In the genomic region with DNA sequence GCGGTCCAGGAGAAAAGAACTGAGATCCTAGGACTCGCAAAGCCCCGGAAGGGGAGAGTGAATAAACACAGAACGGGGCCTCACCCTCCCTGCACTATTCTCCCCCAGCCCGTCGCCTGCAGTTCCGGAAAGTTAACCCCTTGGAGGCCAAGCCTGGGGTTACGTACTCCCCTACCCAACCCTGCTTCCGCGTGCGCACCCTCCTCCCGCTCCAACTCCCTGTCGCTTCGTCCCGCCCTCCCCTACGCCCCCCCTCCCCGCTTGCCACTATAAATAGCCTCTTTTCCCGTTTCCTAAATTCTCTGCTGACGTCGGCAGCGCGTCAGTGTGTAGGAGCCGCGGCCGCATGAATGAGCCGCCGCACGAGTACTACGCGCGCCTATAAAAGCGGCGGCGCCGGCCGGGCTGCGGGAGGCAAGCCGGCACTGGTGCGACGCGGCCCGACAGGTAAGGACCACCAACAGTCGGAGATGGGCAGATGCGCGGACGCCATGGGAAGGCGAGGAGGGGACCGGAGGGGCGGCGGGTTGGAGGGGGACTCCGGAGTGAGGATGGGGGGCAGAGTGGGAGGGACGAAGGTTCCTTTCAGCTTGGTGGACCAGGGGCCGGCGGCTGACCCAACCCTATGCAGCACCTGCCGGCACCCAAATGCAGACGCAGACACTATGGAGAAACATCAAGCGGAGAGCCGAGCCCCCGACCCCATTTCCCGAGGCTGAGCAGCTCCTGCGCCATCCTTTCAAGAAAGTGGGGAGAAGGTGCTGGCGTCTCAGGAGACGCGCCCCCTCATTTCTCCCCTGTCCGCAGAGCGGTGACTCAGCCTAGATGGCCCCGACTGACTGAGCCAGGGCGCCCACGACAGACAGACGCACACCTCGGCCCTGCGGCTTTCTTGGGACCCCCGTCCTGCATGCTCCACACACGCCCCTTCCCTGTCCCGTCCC, we compare ENCODE assay signal across 8 mouse cellular contexts. TPM values are rescaled to one million over a fixed set of nuclear protein-coding genes. Genes with fewer than 3 reads are reported as not detected.
DNase-seq lines count a peak whose midpoint lies in the region; ATAC-seq and TF ChIP-seq lines count a peak whose summit lies in the region.

No protein-coding gene starts in this region.

- TF ChIP-seq EP300 in MEL (IDR thresholded peaks at IDR 0.05; ENCODE audit: low read depth in 1 of 2, low read length in 2 of 2): 0 out of 4 replicates have a peak, but pooled peaks of 1 of the 2 experiments have one; percentile 33
- no peak for TF ChIP-seq EP300 in liver, embryonic 14.5 days (IDR thresholded peaks at IDR 0.05; ENCODE audit: low read depth)

- peak overlapping the region; percentile 73 for H3K4me3 ChIP-seq in kidney, embryonic 15.5 days (replicated peaks)
- peak overlapping the region; percentile 70 to 81 for H3K4me3 ChIP-seq in MEL (ENCODE audit: control insufficient read depth in 1 of 2, insufficient read depth in 1 of 2, low read depth in 2 of 2, low read length in 2 of 2)
- H3K4me3 ChIP-seq in liver, embryonic 14.5 days (ENCODE audit: insufficient read depth in 1 of 2, low read depth in 2 of 2, low read length in 2 of 2): peak overlapping the region; percentile 20 to 66

- H3K9ac ChIP-seq in kidney, embryonic 15.5 days: 0 out of 2 replicates have a peak overlapping the region, but pooled peaks have one; percentile 27
- H3K9ac ChIP-seq in MEL (ENCODE audit: control insufficient read depth, low read depth, low read length, poor library complexity, severe bottlenecking): peak overlapping the region; percentile 85
- no peak overlapping the region for H3K9ac ChIP-seq in liver, embryonic 14.5 days (replicated peaks)

- no peak for TF ChIP-seq CTCF in MEL (IDR thresholded peaks at IDR 0.05 in 2 of 3, conservative IDR thresholded peaks at IDR 0.05 in 1 of 3; ENCODE audit: control insufficient read depth in 1 of 3, insufficient read depth in 1 of 3, low read depth in 2 of 3, low read length in 3 of 3, poor library complexity in 1 of 3, severe bottlenecking in 1 of 3)
- TF ChIP-seq CTCF in liver, embryonic 14.5 days (IDR thresholded peaks at IDR 0.05; ENCODE audit: low read depth): no peak

- no peak for ATAC-seq in kidney, embryonic 15.5 days (replicated peaks; ENCODE audit: low FRiP score)
- ATAC-seq in liver, embryonic 14.5 days (ENCODE audit: insufficient read depth): peak; percentile 6; the same call in 1 of the 2 replicates

- no peaks in the 10 kb centered on the region for H3K9me3 ChIP-seq in kidney, embryonic 15.5 days (replicated peaks)
- H3K9me3 ChIP-seq in MEL (replicated peaks; ENCODE audit: insufficient read depth, low read length): no peaks in the 10 kb centered on the region
- H3K9me3 ChIP-seq in liver, embryonic 14.5 days (ENCODE audit: control insufficient read depth, low read length): no peaks in the 10 kb centered on the region

- TF ChIP-seq RAD21 in MEL (IDR thresholded peaks at IDR 0.05; ENCODE audit: low read depth, low read length): no peak

- no peak for DNase-seq in kidney, adult 8-10 months
- DNase-seq in MEL (ENCODE audit: low read depth, low spot score) (peak; percentile 91), adipocyte (ENCODE audit: low spot score) (no peak)
- peak; percentile 66 for DNase-seq in cerebellum, adult 9-11 months
- peak; percentile 45 for DNase-seq in heart, postnatal 4 days
- no peak for DNase-seq in liver, embryonic 14.5 days (ENCODE audit: low read depth in 3 of 3, low spot score in 3 of 3)
- DNase-seq in right cerebral cortex, postnatal 25 days: peak; percentile 82

- TF ChIP-seq POLR2A in MEL (IDR thresholded peaks at IDR 0.05; ENCODE audit: control insufficient read depth in 1 of 2, insufficient read depth in 1 of 2, low read depth in 1 of 2, low read length in 2 of 2, poor library complexity in 1 of 2): peak; percentile 16 to 52; a peak in 2 of 4 replicates

- H3K4me1 ChIP-seq in kidney, embryonic 15.5 days: peaks cover 67% of the 10 kb centered on the region
- peaks cover 0 to 15% of the 10 kb centered on the region in 2 experiments; a peak in 3 of 4 replicates for H3K4me1 ChIP-seq in MEL (ENCODE audit: control insufficient read depth in 1 of 2, insufficient read depth in 2 of 2, low read length in 2 of 2)
- H3K4me1 ChIP-seq in liver, embryonic 14.5 days (replicated peaks; ENCODE audit: control insufficient read depth in 2 of 2, insufficient read depth in 2 of 2, low read length in 1 of 2): peaks cover 2 to 7% of the 10 kb centered on the region in 2 experiments

- peaks cover 13% of the 10 kb centered on the region for H3K36me3 ChIP-seq in kidney, embryonic 15.5 days
- peaks cover 0 to 8% of the 10 kb centered on the region in 2 experiments; a peak in 1 of 4 replicates for H3K36me3 ChIP-seq in MEL (ENCODE audit: control insufficient read depth in 1 of 2, insufficient read depth in 2 of 2, low read length in 2 of 2)
- H3K36me3 ChIP-seq in liver, embryonic 14.5 days (replicated peaks; ENCODE audit: control insufficient read depth, insufficient read depth, low read depth): no peaks in the 10 kb centered on the region; the same call in 1 of the 2 replicates

- under 1% methylated on average over 75 of the region's 75 CpGs for whole genome bisulfite sequencing in kidney, embryonic 15.5 days
- WGBS in liver, embryonic 14.5 days (ENCODE audit: insufficient replicate concordance): under 1% methylated on average over 75 of the region's 75 CpGs

- peaks cover 16% of the 10 kb centered on the region for H3K79me2 ChIP-seq in MEL (ENCODE audit: control insufficient read depth, insufficient read depth, low read length, poor library complexity)

- H3K27me3 ChIP-seq in kidney, embryonic 15.5 days: peaks cover 63% of the 10 kb centered on the region
- H3K27me3 ChIP-seq in MEL (ENCODE audit: control insufficient read depth in 1 of 2, insufficient read depth in 2 of 2, low read length in 2 of 2): no peaks in the 10 kb centered on the region
- peaks cover 69% of the 10 kb centered on the region for H3K27me3 ChIP-seq in liver, embryonic 14.5 days (ENCODE audit: control insufficient read depth, insufficient read depth, low read length)

- no peak overlapping the region for H3K27ac ChIP-seq in kidney, embryonic 15.5 days
- peak overlapping the region; percentile 97 for H3K27ac ChIP-seq in MEL (ENCODE audit: control insufficient read depth, low read depth, low read length)
- no peak overlapping the region for H3K27ac ChIP-seq in liver, embryonic 14.5 days

- peak overlapping the region; percentile 94 for H3K4me2 ChIP-seq in kidney, embryonic 15.5 days
- H3K4me2 ChIP-seq in liver, embryonic 14.5 days (ENCODE audit: low read depth): peak overlapping the region; percentile 78

TF ChIP-seq in MEL, 35 proteins besides CTCF, POLR2A, EP300 and RAD21 (continues in another document):
- no peak for TF ChIP-seq MYC (IDR thresholded peaks at IDR 0.05; ENCODE audit: low read depth, low read length)
- TF ChIP-seq MAFK (IDR thresholded peaks at IDR 0.05; ENCODE audit: borderline replicate concordance, low read depth, low read length): no peak
- peak; percentile 63 for TF ChIP-seq HCFC1 (IDR thresholded peaks at IDR 0.05; ENCODE audit: low read depth, low read length)
- no peak for TF ChIP-seq USF2 (IDR thresholded peaks at IDR 0.05; ENCODE audit: borderline replicate concordance in 1 of 2, insufficient read depth in 1 of 2, low read depth in 1 of 2, low read length in 2 of 2)
- TF ChIP-seq BHLHE40 (IDR thresholded peaks at IDR 0.05; ENCODE audit: borderline replicate concordance, low read depth, low read length): 0 out of 2 replicates have a peak, but pooled peaks have one; percentile 18
- TF ChIP-seq RCOR1 (IDR thresholded peaks at IDR 0.05; ENCODE audit: low read depth, low read length): no peak
- no peak for TF ChIP-seq GABPA (IDR thresholded peaks at IDR 0.05; ENCODE audit: low read depth, low read length)
- no peak for TF ChIP-seq UBTF (IDR thresholded peaks at IDR 0.05; ENCODE audit: borderline replicate concordance, insufficient read depth, low read depth, low read length)
- TF ChIP-seq USF1 (IDR thresholded peaks at IDR 0.05; ENCODE audit: low read depth, low read length): no peak
- no peak for TF ChIP-seq SMC3 (IDR thresholded peaks at IDR 0.05; ENCODE audit: low read depth, low read length)

RNA-seq across cellular contexts. Expression of gene Hic1, which starts 3.1 kb away (rescaled TPM):
- 24.3 and 25.9 TPM in 2 replicates for polyA plus RNA-seq in kidney, embryonic 15.5 days (2015; fragmentation: Nextera tagmentation; extraction: Ambion mirVana)
- 16.7 and 18.8 TPM in 2 replicates for total RNA-seq in MEL (2012; rRNA removed)
- polyA plus RNA-seq in MEL (2012; ENCODE audit: insufficient read depth in 1 of 2, insufficient read length in 2 of 2, low read depth in 1 of 2, low replicate concordance in 2 of 2, missing spikeins in 1 of 2): 10 to 100 TPM in 1 of 2 experiments, not detected in 1; 18.2 TPM
- total RNA-seq in heart, postnatal 4 days (2021): 10 to 100 TPM; 42.6 to 49.5 TPM
- polyA plus RNA-seq in liver, embryonic 14.5 days (2012; rRNA removed): 0.97 and 1.4 TPM in 2 replicates
- polyA plus RNA-seq in liver, embryonic 14.5 days (2014; fragmentation: Nextera tagmentation; extraction: Ambion mirVana): 0.28 and 0.48 TPM in 2 replicates

RNA-seq across cellular contexts. Expression of gene Ovca2, which starts 6.2 kb away (rescaled TPM):
- polyA plus RNA-seq in kidney, embryonic 15.5 days (2015; fragmentation: Nextera tagmentation; extraction: Ambion mirVana): 25.3 and 27.0 TPM in 2 replicates
- 22.7 and 33.1 TPM in 2 replicates for total RNA-seq in MEL (2012; rRNA removed)
- polyA plus RNA-seq in MEL (2012; ENCODE audit: insufficient read depth in 1 of 2, insufficient read length in 2 of 2, low read depth in 1 of 2, low replicate concordance in 2 of 2, missing spikeins in 1 of 2): 10 to 100 TPM in 1 of 2 experiments, not detected in 1; 23.1 TPM
- 1 to 10 TPM; 8.1 to 8.7 TPM for total RNA-seq in heart, postnatal 4 days (2021)
- 7.4 and 10.5 TPM in 2 replicates for polyA plus RNA-seq in liver, embryonic 14.5 days (2012; rRNA removed)
- polyA plus RNA-seq in liver, embryonic 14.5 days (2014; fragmentation: Nextera tagmentation; extraction: Ambion mirVana): 14.3 and 15.3 TPM in 2 replicates

RNA-seq across cellular contexts. Expression of gene Dph1, which starts 18.6 kb away (rescaled TPM):
- 24.6 and 26.3 TPM in 2 replicates for polyA plus RNA-seq in kidney, embryonic 15.5 days (2015; fragmentation: Nextera tagmentation; extraction: Ambion mirVana)
- 54.2 and 59.5 TPM in 2 replicates for total RNA-seq in MEL (2012; rRNA removed)
- 10 to 100 TPM in 1 of 2 experiments, not detected in 1; 58.4 TPM for polyA plus RNA-seq in MEL (2012; ENCODE audit: insufficient read depth in 1 of 2, insufficient read length in 2 of 2, low read depth in 1 of 2, low replicate concordance in 2 of 2, missing spikeins in 1 of 2)
- total RNA-seq in heart, postnatal 4 days (2021): 10 to 100 TPM; 15.0 to 17.4 TPM
- 9.8 and 11.6 TPM in 2 replicates for polyA plus RNA-seq in liver, embryonic 14.5 days (2012; rRNA removed)
- polyA plus RNA-seq in liver, embryonic 14.5 days (2014; fragmentation: Nextera tagmentation; extraction: Ambion mirVana): 9.8 and 12.1 TPM in 2 replicates

RNA-seq across cellular contexts. Expression of gene Rtn4rl1, which starts 21.2 kb away (rescaled TPM):
- polyA plus RNA-seq in kidney, embryonic 15.5 days (2015; fragmentation: Nextera tagmentation; extraction: Ambion mirVana): 3.4 and 3.6 TPM in 2 replicates
- 0.35 and 0.46 TPM in 2 replicates for total RNA-seq in MEL (2012; rRNA removed)
- polyA plus RNA-seq in MEL (2012; ENCODE audit: insufficient read depth in 1 of 2, insufficient read length in 2 of 2, low read depth in 1 of 2, low replicate concordance in 2 of 2, missing spikeins in 1 of 2): 1 to 10 TPM in 1 of 2 experiments, not detected in 1; 2.6 TPM
- 10 to 100 TPM; 20.3 to 23.2 TPM for total RNA-seq in heart, postnatal 4 days (2021)
- polyA plus RNA-seq in liver, embryonic 14.5 days (2012; rRNA removed): 0.56 and 0.61 TPM in 2 replicates
- polyA plus RNA-seq in liver, embryonic 14.5 days (2014; fragmentation: Nextera tagmentation; extraction: Ambion mirVana): 0.68 and 0.98 TPM in 2 replicates

Comparison
In these comparisons a context has a peak if more than half of its experiments do, and no peak if none do; other contexts are left out.
1. DNase-seq: peak in MEL (single experiment), cerebellum, adult 9-11 months (single experiment), heart, postnatal 4 days (single experiment) and right cerebral cortex, postnatal 25 days (single experiment); none in kidney, adult 8-10 months (0 of 2), liver, embryonic 14.5 days (0 of 3) and adipocyte (single experiment).
2. Peak in every context shown above with its lines, with median percentiles within 50 percentile points of each other: H3K4me3 ChIP-seq.